ENCODE assay signal across 8 mouse cellular contexts in genomic region chr6:113740236-113741217, GRCm38 (mm10). TPM values are rescaled to one million over a fixed set of nuclear protein-coding genes. Genes with fewer than 3 reads are reported as not detected.
DNase-seq lines count a peak whose midpoint lies in the region; ATAC-seq lines count a peak whose summit lies in the region.

Sec13 (minus strand) TSS chr6:113740743.

- no peaks in the 10 kb centered on the region for H3K27me3 ChIP-seq in hindbrain, embryonic 15.5 days

- no peaks in the 10 kb centered on the region for H3K9me3 ChIP-seq in hindbrain, embryonic 15.5 days

- WGBS in hindbrain, embryonic 15.5 days = 7% methylated on average over 41 of the region's 41 CpGs
- WGBS in macrophage (ENCODE audit: missing documents) = 7% methylated on average over 40 of the region's 41 CpGs

- H3K4me3 ChIP-seq in hindbrain, embryonic 15.5 days = peak within 1 kb of the TSS; percentile 70
- peak within 1 kb of the TSS; percentile 100 for H3K4me3 ChIP-seq in macrophage (ENCODE audit: inconsistent target)

- peak within 1 kb of the TSS; percentile 67 for H3K27ac ChIP-seq in hindbrain, embryonic 15.5 days (replicated peaks)
- peak within 1 kb of the TSS; percentile 73 for H3K27ac ChIP-seq in macrophage

- peaks cover 19% of the 10 kb centered on the region for H3K4me1 ChIP-seq in hindbrain, embryonic 15.5 days (replicated peaks)

- DNase-seq in R1 (ENCODE audit: low read depth, low spot score) = peak; percentile 94
- peak; percentile 89 to 92 for DNase-seq in cerebellum, postnatal 25 days
- DNase-seq in frontal cortex, postnatal 36 days (ENCODE audit: low spot score in 2 of 2) = peak; percentile 90
- peak; percentile 62 for DNase-seq in left cerebral cortex, adult 11 months (ENCODE audit: low spot score)
- peak; percentile 83 for DNase-seq in right cerebral cortex, adult 18-20 months
- peak; percentile 43 for DNase-seq in urinary bladder, postnatal 10 days (ENCODE audit: low spot score)

- H3K36me3 ChIP-seq in hindbrain, embryonic 15.5 days = peaks cover 15% of the 10 kb centered on the region
- peaks cover 29% of the 10 kb centered on the region for H3K36me3 ChIP-seq in macrophage (ENCODE audit: inconsistent target)

- peak; percentile 91 for ATAC-seq in hindbrain, embryonic 15.5 days (ENCODE audit: low FRiP score, low read depth)

- peak within 1 kb of the TSS; percentile 86 for H3K4me2 ChIP-seq in hindbrain, embryonic 15.5 days

- peak within 1 kb of the TSS; percentile 67 for H3K9ac ChIP-seq in hindbrain, embryonic 15.5 days

- H3K79me2 ChIP-seq in macrophage (ENCODE audit: inconsistent target) = peaks cover 50% of the 10 kb centered on the region

RNA-seq across cellular contexts. Expression of gene Sec13, which starts in this region (rescaled TPM):
- 200 TPM in 2 replicates for polyA plus RNA-seq in hindbrain, embryonic 15.5 days (2015; fragmentation: Nextera tagmentation; extraction: Ambion mirVana)
- total RNA-seq in macrophage (2018; cell fraction: chromatin; rRNA removed) = 10 to 100 TPM; 24.7 to 76.2 (median 56.8) TPM
- total RNA-seq in macrophage (2018; cell fraction: cytosol; rRNA removed) = 100 to 1,000 TPM in 9 of 26 experiments, 10 to 100 TPM in 17; 76.6 to 116 (median 92.1) TPM
- 10 to 100 TPM; 37.2 to 78.5 (median 53.0) TPM for total RNA-seq in macrophage (2018; cell fraction: nucleus; rRNA removed)
- polyA plus RNA-seq in macrophage (2018) = 73.8 to 122 TPM (median 108 TPM) in 3 replicates

Comparison
In these comparisons a context has a peak if more than half of its experiments do, and no peak if none do; other contexts are left out.
1. Peak in every context shown above with its lines: DNase-seq, ATAC-seq, H3K4me3 ChIP-seq and H3K27ac ChIP-seq.
2. DNase-seq: peak in every context shown above with its lines; median percentile 94 in R1; 90 in cerebellum, postnatal 25 days; 90 in frontal cortex, postnatal 36 days; 83 in right cerebral cortex, adult 18-20 months; 62 in left cerebral cortex, adult 11 months; 43 in urinary bladder, postnatal 10 days.